24 mouse cellular contexts compared by ENCODE assay signal in the genomic region with DNA sequence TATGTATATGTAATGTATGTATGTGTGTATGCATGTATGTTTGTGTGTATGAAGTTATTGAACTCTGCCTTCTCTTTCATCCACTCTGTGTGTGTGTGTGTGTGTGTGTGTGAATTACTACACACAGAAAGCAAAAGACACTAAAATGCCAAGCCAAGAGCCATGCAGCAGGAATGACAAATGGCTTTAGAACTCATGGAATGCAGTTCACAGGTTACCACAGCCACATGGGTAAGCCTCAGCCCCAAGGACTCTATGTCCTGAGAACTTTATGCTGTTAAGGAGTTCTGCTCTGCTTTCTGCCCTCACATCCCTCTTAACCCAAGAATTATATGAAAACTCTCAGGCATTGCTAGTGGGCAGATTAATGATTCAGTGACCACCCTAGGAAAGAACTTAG. TPM values are rescaled to one million over a fixed set of nuclear protein-coding genes. Genes with fewer than 3 reads are reported as not detected.
"Had no signal": no experiment of that assay in that cellular context is flagged by ENCODE, and none has a peak within 500 bp of the region (broad histone marks: within the 10 kb centered on the region; RNA-seq: fewer than 3 reads in every experiment).

No protein-coding gene starts in this region.

- ATAC-seq: forebrain, embryonic 13.5 days; forebrain, embryonic 14.5 days; forebrain, embryonic 15.5 days; forebrain, embryonic 16.5 days; forebrain, postnatal 0 days had no signal

- DNase-seq: cerebellum, adult 9-11 months; cerebellum, postnatal 10 days; cerebellum, postnatal 14 days; cerebellum, postnatal 25 days; cerebellum, postnatal 36 days; embryo, embryonic 11 days; forebrain, postnatal 0 days; gastrocnemius, adult 2 months; gastrocnemius, postnatal 10 days; gastrocnemius, postnatal 14 days; gastrocnemius, postnatal 25 days; gastrocnemius, postnatal 36 days; heart, adult 11 months; heart, adult 18-20 months; heart, adult 2 months had no signal

RNA-seq across cellular contexts. Expression of a gene that starts 2.2 kb away (rescaled TPM):
- total RNA-seq: common myeloid progenitor, adult 5-6 weeks; forebrain, postnatal 0 days; gastrocnemius, adult 2 months; gastrocnemius, adult 8-10 months; gastrocnemius, postnatal 10 days; gastrocnemius, postnatal 14 days; gastrocnemius, postnatal 25 days; gastrocnemius, postnatal 36 days; gastrocnemius, postnatal 4 days; granulocyte monocyte progenitor cell, adult 5-6 weeks; heart, adult 18-20 months; heart, adult 2 months; heart, adult 8-10 months had no signal

RNA-seq across cellular contexts. Expression of a gene that starts 20.9 kb away (rescaled TPM):
- total RNA-seq: common myeloid progenitor, adult 5-6 weeks; forebrain, postnatal 0 days; gastrocnemius, adult 2 months; gastrocnemius, adult 8-10 months; gastrocnemius, postnatal 10 days; gastrocnemius, postnatal 14 days; gastrocnemius, postnatal 25 days; gastrocnemius, postnatal 36 days; gastrocnemius, postnatal 4 days; granulocyte monocyte progenitor cell, adult 5-6 weeks; heart, adult 18-20 months; heart, adult 2 months; heart, adult 8-10 months had no signal

RNA-seq across cellular contexts. Expression of a gene that starts 43.9 kb away (rescaled TPM):
- total RNA-seq: common myeloid progenitor, adult 5-6 weeks; gastrocnemius, adult 2 months; gastrocnemius, adult 8-10 months; gastrocnemius, postnatal 10 days; gastrocnemius, postnatal 14 days; gastrocnemius, postnatal 25 days; gastrocnemius, postnatal 36 days; gastrocnemius, postnatal 4 days; granulocyte monocyte progenitor cell, adult 5-6 weeks; heart, adult 18-20 months; heart, adult 2 months had no signal

RNA-seq across cellular contexts. Expression of a gene that starts 52.0 kb away (rescaled TPM):
- total RNA-seq: common myeloid progenitor, adult 5-6 weeks; forebrain, postnatal 0 days; gastrocnemius, adult 2 months; gastrocnemius, adult 8-10 months; gastrocnemius, postnatal 10 days; gastrocnemius, postnatal 14 days; gastrocnemius, postnatal 25 days; gastrocnemius, postnatal 36 days; gastrocnemius, postnatal 4 days; granulocyte monocyte progenitor cell, adult 5-6 weeks; heart, adult 18-20 months; heart, adult 2 months; heart, adult 8-10 months had no signal
